Mouse (Mus musculus) kidney, adult 11 months (tissue): ENCODE results near the gene Rfc5.
"Not testable (repeated sequence)": the region's sequence is repeated elsewhere in the genome, so short reads cannot be mapped to it uniquely, and the experiment has no call there.

Experiments used
- DNase-seq: peaks from one replicate; pipeline ENCODE4 v3.0.0; 2022

Rfc5 gene

GRCm38 (mm10) chr5:117347011-117347410, 41.8 kb downstream of the Rfc5 start:
- no peak for DNase-seq

DNA sequence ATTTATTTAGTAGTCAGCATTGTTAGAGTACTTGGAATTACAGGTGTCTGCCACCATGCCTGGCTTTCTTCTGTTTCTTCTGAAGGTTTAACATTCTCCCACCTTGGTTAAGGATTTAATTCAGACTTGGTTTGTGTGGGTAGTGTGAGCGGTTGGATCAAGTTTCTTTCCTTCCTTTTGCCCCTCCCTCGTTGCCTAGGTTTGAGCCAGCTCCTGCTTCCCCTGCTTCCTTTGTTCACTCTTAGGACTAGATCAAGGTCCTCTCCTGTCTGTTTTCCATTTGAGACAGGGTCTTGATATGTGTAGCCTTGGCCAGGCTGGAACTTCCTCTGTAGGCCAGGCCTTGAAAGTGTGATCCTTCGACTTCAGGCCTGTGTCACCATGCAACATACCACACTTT, 42.6 kb downstream of the Rfc5 start:
- DNase-seq: no peak

- no peak for DNase-seq
Observed at GRCm38 (mm10) chr5:117345432-117345976, 43.3 kb downstream of the Rfc5 start.

DNA sequence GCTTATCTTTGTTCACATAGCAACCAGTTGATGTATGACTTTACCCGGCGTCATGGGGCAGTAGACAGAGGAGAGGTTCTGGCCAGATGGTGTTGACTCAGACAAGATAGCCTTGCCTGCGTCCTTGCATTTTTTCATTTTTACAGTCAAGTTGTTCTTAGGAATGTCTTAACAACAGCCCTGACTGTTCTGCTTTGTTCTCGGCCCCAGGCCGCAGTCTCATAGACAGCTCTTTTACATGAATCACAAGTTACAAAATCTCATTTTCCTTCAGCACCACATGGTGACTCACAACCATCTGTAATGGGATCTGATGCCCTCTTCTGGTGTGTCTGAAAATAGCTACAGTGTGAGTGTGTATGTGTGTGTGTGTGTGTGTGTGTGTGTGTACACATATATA, 44.4 kb downstream of the Rfc5 start:
- DNase-seq: not testable (repeated sequence)

GRCm38 (mm10) chr5:117341896-117342295, 47.0 kb downstream of the Rfc5 start:
- no peak for DNase-seq

- no peak for DNase-seq
Observed at GRCm38 (mm10) chr5:117340081-117340480, 48.8 kb downstream of the Rfc5 start.

- DNase-seq: no peak
Observed at GRCm38 (mm10) chr5:117338503-117338902, 50.3 kb downstream of the Rfc5 start.

DNA sequence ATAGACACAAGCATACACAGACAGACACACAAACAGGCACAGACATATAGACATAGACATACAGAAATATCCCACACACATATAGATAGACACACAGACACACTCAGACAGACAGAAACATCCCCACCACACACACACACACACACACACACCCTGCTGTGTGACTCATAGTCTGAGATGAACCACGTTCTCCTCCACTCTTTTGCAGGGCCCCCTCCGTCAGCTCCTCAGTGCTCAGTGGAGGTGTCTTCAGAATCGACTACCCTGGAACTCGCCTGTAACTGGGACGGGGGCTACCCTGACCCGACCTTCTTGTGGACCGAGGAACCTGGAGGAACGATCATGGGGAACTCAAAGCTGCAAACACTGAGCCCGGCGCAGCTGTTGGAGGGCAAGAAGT, 50.8 kb downstream of the Rfc5 start:
- DNase-seq: no peak

DNA sequence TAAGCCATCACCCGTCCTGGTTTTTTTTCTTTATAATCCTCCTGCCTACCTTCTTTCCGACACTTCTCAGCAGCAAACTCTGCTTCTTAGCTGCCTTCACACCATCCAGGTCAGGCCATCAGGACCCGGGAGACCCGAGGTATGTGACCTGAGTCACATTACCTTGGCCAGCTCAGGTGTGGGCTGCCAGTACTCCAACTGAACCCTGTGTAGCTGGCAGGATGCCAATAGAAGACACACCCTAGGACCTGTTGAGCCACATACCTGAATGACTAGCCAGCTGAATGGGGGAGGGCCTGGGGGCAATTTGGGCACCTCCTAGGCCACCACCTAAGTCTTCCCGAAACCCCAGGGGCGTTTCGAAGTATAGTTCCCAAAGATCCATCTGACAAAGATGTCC, 58.4 kb downstream of the Rfc5 start:
- DNase-seq: peak; percentile 33
